Mouse (Mus musculus) ES-E14 (cell line): Measurements from ENCODE around the gene Slc2a13. TPM values are rescaled to one million over a fixed set of nuclear protein-coding genes. Genes with fewer than 3 reads are reported as not detected.

Experiments
- DNase-seq: peaks from one replicate; pipeline ENCODE4 v3.0.0-alpha.2; 2013; ENCODE audit warnings: low read depth, low spot score
- H3K27ac ChIP-seq: 2 replicates; pipeline ENCODE4 v1.5.1; 2012; ENCODE audit warnings: low read depth, mild to moderate bottlenecking, low read length, moderate library complexity, mixed read lengths; ENCODE audit not compliant: poor library complexity, insufficient read depth, severe bottlenecking
- H3K36me3 ChIP-seq: 2 replicates; pipeline ENCODE4 v1.6.1; 2012; ENCODE audit warnings: mild to moderate bottlenecking, low read length, moderate library complexity, mixed read lengths; ENCODE audit not compliant: control insufficient read depth, poor library complexity, insufficient read depth, severe bottlenecking
- H3K4me1 ChIP-seq, 2 experiments: fragments of 150-350 bp in 1 of 2; sonication (generic) in 1 of 2; 2 replicates each; pipeline ENCODE4 v1.6.1; 2012; ENCODE audit warnings: low read length in 2 of 2, mild to moderate bottlenecking in 1 of 2, mixed read lengths in 1 of 2; ENCODE audit not compliant: control insufficient read depth in 2 of 2, insufficient read depth in 2 of 2, poor library complexity in 1 of 2
- H3K4me3 ChIP-seq, 2 experiments: fragments of 150-350 bp in 1 of 2; sonication (generic) in 1 of 2; 2 replicates each; pipeline ENCODE4 v1.5.1; 2012; ENCODE audit warnings: low read length in 2 of 2, low read depth in 1 of 2, mild to moderate bottlenecking in 1 of 2, mixed read lengths in 1 of 2; ENCODE audit not compliant: insufficient read depth in 1 of 2, poor library complexity in 1 of 2, severe bottlenecking in 1 of 2
- H3K9ac ChIP-seq: 2 replicates; pipeline ENCODE4 v1.6.1; 2012; ENCODE audit warnings: low read depth, mild to moderate bottlenecking, low read length, mixed read lengths; ENCODE audit not compliant: poor library complexity, insufficient read depth, severe bottlenecking
- H3K9me3 ChIP-seq: fragments of 150-350 bp; sonication (generic); 2 replicates; pipeline ENCODE4 v1.6.1; 2012; ENCODE audit warnings: low read depth, mild to moderate bottlenecking, low read length; ENCODE audit not compliant: control insufficient read depth, insufficient read depth
- CHD2 ChIP-seq: IDR thresholded peaks from 2 replicates; pipeline ENCODE4 v1.6.1; 2014; ENCODE audit warnings: mild to moderate bottlenecking, low read depth, low read length, inconsistent platforms
- HCFC1 ChIP-seq: IDR thresholded peaks from 2 replicates; pipeline ENCODE4 v1.6.1; 2012; ENCODE audit warnings: low read length, inconsistent platforms, borderline replicate concordance; ENCODE audit not compliant: insufficient read depth
- MAFK ChIP-seq: IDR thresholded peaks from 2 replicates; pipeline ENCODE4 v1.6.1; 2014; ENCODE audit warnings: mild to moderate bottlenecking, low read depth, low read length, inconsistent platforms; ENCODE audit not compliant: insufficient read depth
- ZC3H11A ChIP-seq: IDR thresholded peaks from 2 replicates; pipeline ENCODE4 v1.6.1; 2012; ENCODE audit warnings: low read depth, mild to moderate bottlenecking, inconsistent platforms, low read length, borderline replicate concordance
- ZNF384 ChIP-seq: IDR thresholded peaks from 2 replicates; pipeline ENCODE4 v1.6.1; 2012; ENCODE audit warnings: low read depth, low read length, inconsistent platforms
- in situ Hi-C, 2 experiments: fragments of 600-800 bp; cut with MboI; formaldehyde crosslinking; loops; one replicate each; pipeline ENCODE4 v1.15.1; 2025; ENCODE audit warnings: low sequenced_read_pairs in 2 of 2, inconsistent platforms in 1 of 2; ENCODE audit not compliant: unreplicated experiment in 2 of 2
- total RNA-seq: library from RNA; depleted of rRNA; stranded (reverse); fragments of 300-350 nt; gene quantifications from 2 replicates; pipeline ENCODE4 v1.2.3, GENCODE M21; 2012

Slc2a13 gene
- total RNA-seq, 1 experiment: 0.13 TPM

DNA sequence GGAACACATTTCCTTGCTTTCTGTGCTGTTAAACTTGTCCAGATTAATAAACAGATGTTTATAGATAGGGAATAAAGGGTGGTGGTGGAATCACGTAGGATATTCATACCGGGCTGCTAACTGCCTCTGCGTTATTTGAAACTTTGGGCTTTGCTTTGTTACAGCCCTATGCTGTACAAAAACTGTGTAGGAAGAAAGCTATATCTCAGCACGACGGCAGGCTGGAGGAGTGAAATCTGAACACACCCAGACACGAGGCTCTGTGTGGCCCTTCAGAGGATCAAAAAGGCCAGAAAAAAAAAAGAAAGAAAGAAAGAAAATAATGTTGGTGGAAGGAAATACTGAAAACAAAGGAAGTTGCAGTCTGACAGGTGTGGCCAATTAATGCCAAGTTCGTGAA is 166.1 kb downstream of the Slc2a13 start:
- no peak overlapping the region for H3K9ac ChIP-seq
- H3K4me1 ChIP-seq: no peaks in the 10 kb centered on the region
- H3K27ac ChIP-seq: no peak overlapping the region
- H3K36me3 ChIP-seq: no peaks in the 10 kb centered on the region
- no peak for DNase-seq
- no peak overlapping the region for H3K4me3 ChIP-seq
- no peak for TF ChIP-seq MAFK
- no peak for TF ChIP-seq ZNF384
- TF ChIP-seq CHD2: no peak
- TF ChIP-seq HCFC1: no peak
- TF ChIP-seq ZC3H11A: no peak
- H3K9me3 ChIP-seq: no peaks in the 10 kb centered on the region
- in situ Hi-C loops: no loop called here

DNA sequence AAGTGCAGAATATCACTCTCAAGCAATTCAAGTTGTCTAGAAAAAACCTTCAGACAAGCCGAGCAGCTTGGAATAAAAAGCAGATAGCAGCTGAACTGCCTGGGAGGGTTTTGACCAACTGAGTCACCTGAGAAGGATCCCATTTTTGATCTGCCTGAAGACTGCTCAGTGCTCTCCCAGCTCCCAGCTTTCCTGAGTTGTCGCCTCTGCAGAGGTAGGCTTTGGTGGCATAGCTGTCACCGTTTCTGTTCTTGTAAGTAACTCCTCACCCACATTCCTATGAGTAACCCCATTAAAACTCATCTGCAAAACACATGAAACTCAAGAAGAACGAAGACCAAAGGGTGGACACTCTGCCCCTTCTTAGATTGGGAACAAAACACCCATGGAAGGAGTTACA is 177.9 kb downstream of the Slc2a13 start:
- Histone ChIP-seq H3K27ac (no peak overlapping the region), H3K36me3 (no peaks in the 10 kb centered on the region), H3K9ac (no peak overlapping the region), H3K9me3 (no peaks in the 10 kb centered on the region), H3K4me1 (no peaks in the 10 kb centered on the region), H3K4me3 (no peak overlapping the region)
- DNase-seq: no peak
- TF ChIP-seq ZC3H11A (no peak), ZNF384 (no peak), CHD2 (no peak), MAFK (no peak), HCFC1 (no peak)
- in situ Hi-C loops: no loop called here

DNA sequence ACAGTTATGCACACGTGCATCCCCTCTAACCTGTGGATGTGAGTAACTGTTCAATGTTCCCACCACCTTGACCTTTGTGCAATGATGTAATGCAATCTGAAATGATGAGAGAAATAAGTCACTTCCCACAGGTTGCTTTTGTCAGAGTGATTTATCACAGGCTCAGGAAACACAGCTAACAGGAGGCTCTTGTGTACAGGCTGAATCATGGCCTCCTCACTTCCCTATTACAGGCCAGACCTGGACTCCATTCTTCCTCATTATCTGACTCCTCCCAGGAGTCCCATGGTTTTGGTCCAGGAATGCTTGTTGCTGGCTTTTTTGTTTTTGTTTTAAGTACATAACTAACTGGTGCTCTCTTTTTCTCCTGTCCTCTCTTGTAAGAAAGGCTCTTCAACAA is 189.4 kb downstream of the Slc2a13 start:
- Histone ChIP-seq H3K9me3 (no peaks in the 10 kb centered on the region), H3K36me3 (no peaks in the 10 kb centered on the region), H3K4me1 (no peaks in the 10 kb centered on the region), H3K4me3 (no peak overlapping the region), H3K9ac (no peak overlapping the region), H3K27ac (no peak overlapping the region)
- DNase-seq: no peak
- in situ Hi-C loops: no loop called here
- no peak for TF ChIP-seq ZNF384
- TF ChIP-seq MAFK: no peak
- no peak for TF ChIP-seq HCFC1
- TF ChIP-seq ZC3H11A: no peak
- no peak for TF ChIP-seq CHD2

GRCm38 (mm10) chr15:91382606-91383005 is 190.5 kb downstream of the Slc2a13 start:
- no peak overlapping the region for H3K4me3 ChIP-seq
- TF ChIP-seq CHD2 (no peak), ZNF384 (no peak)
- in situ Hi-C loops: no loop called here
- no peak for DNase-seq
- no peaks in the 10 kb centered on the region for H3K9me3 ChIP-seq
- H3K4me1 ChIP-seq: no peaks in the 10 kb centered on the region
- H3K36me3 ChIP-seq: no peaks in the 10 kb centered on the region
- no peak overlapping the region for H3K9ac ChIP-seq
- no peak overlapping the region for H3K27ac ChIP-seq

GRCm38 (mm10) chr15:91381864-91382263 is 191.2 kb downstream of the Slc2a13 start:
- H3K4me1 ChIP-seq: no peaks in the 10 kb centered on the region
- H3K27ac ChIP-seq: no peak overlapping the region
- DNase-seq: no peak
- H3K9me3 ChIP-seq: no peaks in the 10 kb centered on the region
- no peak for TF ChIP-seq ZC3H11A
- no peak for TF ChIP-seq CHD2
- TF ChIP-seq ZNF384: no peak
- no peak for TF ChIP-seq HCFC1
- no peak for TF ChIP-seq MAFK
- no peak overlapping the region for H3K9ac ChIP-seq
- in situ Hi-C loops: no loop called here
- H3K4me3 ChIP-seq: no peak overlapping the region
- no peaks in the 10 kb centered on the region for H3K36me3 ChIP-seq
